ENCODE assay signal across 13 mouse cellular contexts in the genomic region with DNA sequence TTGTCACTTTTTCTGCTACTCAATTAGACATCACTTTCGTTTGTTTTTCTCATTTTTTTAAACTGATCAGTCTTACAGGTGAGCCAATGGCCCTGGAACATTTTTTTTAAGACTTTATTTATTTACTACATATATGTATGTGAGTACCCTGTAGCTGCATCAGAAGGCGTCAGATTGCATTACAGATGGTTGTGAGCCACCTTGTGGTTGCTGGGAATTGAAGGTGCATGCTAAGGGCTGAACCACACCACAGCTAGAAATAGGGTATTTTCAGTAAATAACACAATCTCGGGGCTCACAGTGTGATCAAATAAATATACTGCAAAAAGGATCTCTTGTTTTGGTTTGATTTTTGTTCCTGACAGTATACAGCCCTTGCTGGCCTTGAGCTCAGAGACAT.
"Had no signal": no experiment of that assay in that cellular context is flagged by ENCODE, and none has a peak within 500 bp of the region (broad histone marks: within the 10 kb centered on the region; RNA-seq: fewer than 3 reads in every experiment).

No protein-coding gene starts in this region.

- H3K4me1 ChIP-seq: limb, embryonic 12.5 days had no signal

- H3K27ac ChIP-seq: limb, embryonic 12.5 days; liver, embryonic 13.5 days; macrophage had no signal

- H3K9ac ChIP-seq: limb, embryonic 12.5 days; liver, embryonic 13.5 days; liver, postnatal 0 days had no signal

- DNase-seq: kidney, adult 8-10 months; kidney, postnatal 10 days; kidney, postnatal 4 days; liver; liver, embryonic 13.5 days; liver, postnatal 0 days; right cerebral cortex, adult 18-20 months; right cerebral cortex, postnatal 25 days had no signal

- H3K27me3 ChIP-seq: limb, embryonic 12.5 days; liver, embryonic 13.5 days; megakaryocyte, embryonic 14.5 days had no signal

- ATAC-seq: liver, postnatal 0 days; midbrain, embryonic 16.5 days had no signal

- H3K4me2 ChIP-seq: limb, embryonic 12.5 days; liver, embryonic 13.5 days; midbrain, embryonic 11.5 days had no signal

- H3K4me3 ChIP-seq: limb, embryonic 12.5 days; liver, embryonic 13.5 days; megakaryocyte, embryonic 14.5 days had no signal

- H3K9me3 ChIP-seq: limb, embryonic 12.5 days; liver, embryonic 13.5 days; megakaryocyte, embryonic 14.5 days had no signal
